Mouse (Mus musculus): ENCODE results near the gene Zcchc4. TPM values are rescaled to one million over a fixed set of nuclear protein-coding genes. Genes with fewer than 3 reads are reported as not detected.

Gene Zcchc4
- 14.7 and 15.6 TPM in 2 replicates for polyA plus RNA-seq (2015; fragmentation: Nextera tagmentation; extraction: Ambion mirVana)

DNA sequence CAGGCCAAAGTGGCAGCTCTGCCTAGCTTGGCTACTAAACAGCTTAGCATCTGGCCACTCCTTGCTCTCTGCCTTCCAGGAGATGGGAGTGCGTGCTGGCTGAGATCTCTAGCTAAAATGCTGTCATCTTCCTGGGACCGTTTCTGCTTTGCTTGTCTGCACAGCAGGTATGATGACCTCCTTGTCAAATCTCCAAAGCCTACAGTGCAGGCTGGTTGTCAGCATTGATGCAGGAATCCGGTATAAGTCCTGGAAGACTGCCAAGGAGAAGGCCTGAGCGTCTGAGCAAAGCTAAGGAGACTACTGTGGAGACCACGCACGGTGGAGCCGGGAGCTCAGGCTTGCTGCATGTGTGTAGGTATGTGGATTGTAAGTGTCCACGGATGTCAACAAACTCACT is at the start of gene Zcchc4:
Zcchc4 (plus strand) TSS at position 173 of the 400 bp plus-strand sequence.
- no peak for ATAC-seq
- H3K4me3 ChIP-seq = no peak within 1 kb of the TSS
- H3K9ac ChIP-seq = no peak within 1 kb of the TSS
- no peaks in the 10 kb centered on the region for H3K27me3 ChIP-seq
- no peaks in the 10 kb centered on the region for H3K36me3 ChIP-seq (ENCODE audit: poor library complexity, severe bottlenecking)
- no peaks in the 10 kb centered on the region for H3K4me1 ChIP-seq
- H3K27ac ChIP-seq = no peak within 1 kb of the TSS
- WGBS = 75% methylated on average over 8 of the region's 8 CpGs
- no peaks in the 10 kb centered on the region for H3K9me3 ChIP-seq (replicated peaks)
- no peak within 1 kb of the TSS for H3K4me2 ChIP-seq

GRCm38 (mm10) chr5:52727747-52728146 is 47.5 kb upstream of the Zcchc4 start:
- ATAC-seq = no peak
- Histone ChIP-seq H3K4me3 (no peak overlapping the region), H3K4me1 (no peaks in the 10 kb centered on the region), H3K9me3 (replicated peaks) (no peaks in the 10 kb centered on the region), H3K4me2 (no peak overlapping the region), H3K27ac (no peak overlapping the region), H3K9ac (no peak overlapping the region), H3K36me3 (ENCODE audit: poor library complexity, severe bottlenecking) (no peaks in the 10 kb centered on the region), H3K27me3 (no peaks in the 10 kb centered on the region)
- WGBS = 80% methylated on average over 5 of the region's 5 CpGs

DNA sequence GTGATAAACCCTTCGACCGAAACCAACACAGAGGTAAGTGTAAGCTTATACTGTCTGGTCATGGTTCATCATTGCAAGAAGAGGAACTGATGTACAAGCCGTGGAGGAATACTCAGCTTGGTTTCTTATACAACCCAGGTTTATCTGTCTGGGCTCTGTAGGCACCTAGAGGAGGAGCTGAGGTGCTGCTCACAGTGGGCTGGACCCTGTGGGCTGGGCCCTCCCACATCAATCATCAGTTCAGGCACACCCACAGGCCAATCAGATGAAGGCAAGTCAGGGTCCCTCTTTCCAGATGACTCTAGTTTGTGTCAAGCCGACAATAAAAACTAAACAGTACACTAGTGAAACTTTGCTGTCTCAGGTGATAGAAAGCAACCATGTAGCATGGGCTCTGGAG is 42.4 kb upstream of the Zcchc4 start:
- no peak overlapping the region for H3K9ac ChIP-seq
- no peak for ATAC-seq
- no peaks in the 10 kb centered on the region for H3K9me3 ChIP-seq (replicated peaks)
- no peak overlapping the region for H3K4me3 ChIP-seq
- WGBS = 75% methylated on average over 4 of the region's 4 CpGs
- H3K4me2 ChIP-seq = no peak overlapping the region
- no peak overlapping the region for H3K27ac ChIP-seq
- no peaks in the 10 kb centered on the region for H3K36me3 ChIP-seq (ENCODE audit: poor library complexity, severe bottlenecking)
- no peaks in the 10 kb centered on the region for H3K4me1 ChIP-seq
- no peaks in the 10 kb centered on the region for H3K27me3 ChIP-seq

DNA sequence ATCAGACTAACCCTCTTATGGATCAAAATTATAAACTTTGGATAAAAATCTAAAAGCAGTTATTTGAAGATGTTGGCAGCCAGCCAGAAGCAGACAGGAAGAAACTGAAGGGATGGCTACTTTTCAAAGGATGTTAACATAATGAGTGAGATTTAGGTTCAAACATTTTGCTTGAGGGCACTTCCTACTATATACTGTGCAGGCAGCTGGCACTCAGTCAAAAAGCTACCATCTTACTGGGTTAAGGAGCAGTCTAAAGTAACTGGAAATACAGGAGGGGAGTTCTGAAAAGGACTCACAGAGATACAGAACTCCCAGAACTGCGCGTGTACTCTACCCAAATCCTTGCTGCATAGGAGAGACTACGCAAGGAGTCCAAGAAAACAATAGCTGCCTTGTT is 39.2 kb upstream of the Zcchc4 start:
- Histone ChIP-seq H3K4me2 (no peak overlapping the region), H3K36me3 (ENCODE audit: poor library complexity, severe bottlenecking) (no peaks in the 10 kb centered on the region), H3K4me3 (no peak overlapping the region), H3K9me3 (replicated peaks) (no peaks in the 10 kb centered on the region), H3K9ac (no peak overlapping the region), H3K4me1 (no peaks in the 10 kb centered on the region), H3K27ac (no peak overlapping the region), H3K27me3 (no peaks in the 10 kb centered on the region)
- 73% methylated on average over 3 of the region's 3 CpGs for WGBS
- no peak for ATAC-seq

DNA sequence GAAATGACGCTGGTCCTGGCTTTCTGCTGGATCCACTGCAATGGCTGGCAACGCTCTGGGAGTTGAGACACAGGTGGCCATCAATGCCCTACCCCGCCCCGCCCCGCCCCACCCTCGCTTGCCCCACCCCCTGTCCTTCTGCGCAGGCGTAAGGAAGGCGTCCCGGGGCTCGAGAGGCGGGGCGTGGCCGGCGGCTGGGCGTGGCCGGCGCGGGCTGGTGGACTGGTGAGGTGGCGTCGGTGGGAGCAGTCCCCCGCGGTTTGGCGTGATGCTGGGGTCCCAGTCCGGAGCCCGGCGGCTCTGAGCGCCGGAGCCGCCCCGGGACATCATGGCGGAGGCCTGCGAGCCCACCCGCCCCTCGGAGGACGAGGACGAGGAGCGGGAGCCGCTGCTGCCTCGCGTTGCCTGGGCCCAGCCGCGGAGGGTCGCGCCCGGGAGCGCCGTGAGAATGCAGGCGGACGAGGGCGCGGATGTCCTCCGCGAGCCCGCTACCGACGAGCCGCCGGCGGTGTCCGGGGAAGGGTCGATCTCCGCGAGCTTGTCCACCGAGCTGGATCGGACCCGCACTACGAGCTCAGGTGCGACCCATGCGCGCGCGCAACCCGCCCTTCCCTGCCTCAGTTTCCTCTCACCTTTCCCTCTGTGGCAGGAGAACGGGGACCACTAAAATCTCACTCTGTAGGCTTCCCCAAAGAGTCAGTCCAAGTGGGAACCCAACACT is 33.7 kb upstream of the Zcchc4 start, which contains the start of gene Pi4k2b:
Pi4k2b (plus strand) TSS at position 184 of the 721 bp plus-strand sequence.
- Histone ChIP-seq H3K27me3 (no peaks in the 10 kb centered on the region), H3K4me2 (peak within 1 kb of the TSS; percentile 88), H3K36me3 (ENCODE audit: poor library complexity, severe bottlenecking) (no peaks in the 10 kb centered on the region), H3K4me3 (peak within 1 kb of the TSS; percentile 72), H3K27ac (peak within 1 kb of the TSS; percentile 68), H3K9me3 (replicated peaks) (no peaks in the 10 kb centered on the region), H3K9ac (peak within 1 kb of the TSS; percentile 76), H3K4me1 (0 out of 2 replicates have a peak, but pooled peaks cover 9% of the 10 kb centered on the region)
- under 1% methylated on average over 64 of the region's 75 CpGs for WGBS
- peak; percentile 92 for ATAC-seq

DNA sequence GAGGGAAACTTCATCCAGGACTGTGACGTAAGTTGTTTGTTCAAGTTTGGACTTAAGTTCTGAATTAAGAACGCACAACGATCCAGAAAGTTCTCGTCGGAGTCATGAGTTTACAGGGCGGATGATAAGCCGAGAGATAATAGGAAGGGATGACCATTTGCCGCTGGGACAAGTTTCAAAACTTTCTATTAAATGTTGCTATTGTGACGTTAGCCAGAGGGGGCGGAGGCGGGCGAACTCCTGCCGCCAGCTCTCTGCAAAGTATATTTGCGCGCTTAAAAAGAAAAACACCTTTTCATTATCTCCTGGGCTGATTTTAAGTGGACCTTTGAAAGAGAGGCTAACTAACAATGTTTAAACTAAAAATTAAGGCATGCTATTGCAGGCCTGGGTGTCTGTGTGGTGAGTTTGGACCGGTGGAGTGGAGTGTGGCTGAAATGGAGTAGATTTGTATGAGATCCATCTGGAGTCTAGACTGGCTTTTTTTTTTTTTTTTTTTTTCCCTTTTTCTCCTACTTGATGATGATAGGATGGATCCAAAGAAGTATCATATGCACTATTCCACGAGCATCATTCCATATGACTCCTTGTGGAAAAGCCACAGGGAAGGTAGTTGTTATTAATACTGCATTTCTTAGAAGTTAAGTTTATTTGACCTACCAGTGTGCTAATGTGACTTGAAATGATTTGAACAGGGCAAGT is 32.9 kb upstream of the Zcchc4 start:
- no peak for ATAC-seq
- peak overlapping the region; percentile 68; the same call in 1 of the 2 replicates for H3K27ac ChIP-seq
- H3K9ac ChIP-seq = peak overlapping the region; percentile 76
- peak overlapping the region; percentile 72 for H3K4me3 ChIP-seq
- H3K36me3 ChIP-seq (ENCODE audit: poor library complexity, severe bottlenecking) = no peaks in the 10 kb centered on the region
- peak overlapping the region; percentile 88 for H3K4me2 ChIP-seq
- H3K27me3 ChIP-seq = no peaks in the 10 kb centered on the region
- 4% methylated on average over 17 of the region's 17 CpGs for WGBS
- H3K9me3 ChIP-seq (replicated peaks) = no peaks in the 10 kb centered on the region
- H3K4me1 ChIP-seq = 0 out of 2 replicates have a peak, but pooled peaks cover 9% of the 10 kb centered on the region

- 65% methylated on average over 4 of the region's 4 CpGs for WGBS
- Histone ChIP-seq H3K36me3 (ENCODE audit: poor library complexity, severe bottlenecking) (no peaks in the 10 kb centered on the region), H3K27ac (no peak overlapping the region), H3K4me2 (peak overlapping the region; percentile 88; the same call in 1 of the 2 replicates), H3K9me3 (replicated peaks) (no peaks in the 10 kb centered on the region), H3K4me3 (no peak overlapping the region), H3K9ac (no peak overlapping the region), H3K27me3 (no peaks in the 10 kb centered on the region), H3K4me1 (0 out of 2 replicates have a peak, but pooled peaks cover 9% of the 10 kb centered on the region)
- ATAC-seq = no peak
Measured at GRCm38 (mm10) chr5:52743231-52743630, 32.0 kb upstream of the Zcchc4 start.

GRCm38 (mm10) chr5:52746920-52747319 is 28.3 kb upstream of the Zcchc4 start:
- H3K4me3 ChIP-seq = no peak overlapping the region

DNA sequence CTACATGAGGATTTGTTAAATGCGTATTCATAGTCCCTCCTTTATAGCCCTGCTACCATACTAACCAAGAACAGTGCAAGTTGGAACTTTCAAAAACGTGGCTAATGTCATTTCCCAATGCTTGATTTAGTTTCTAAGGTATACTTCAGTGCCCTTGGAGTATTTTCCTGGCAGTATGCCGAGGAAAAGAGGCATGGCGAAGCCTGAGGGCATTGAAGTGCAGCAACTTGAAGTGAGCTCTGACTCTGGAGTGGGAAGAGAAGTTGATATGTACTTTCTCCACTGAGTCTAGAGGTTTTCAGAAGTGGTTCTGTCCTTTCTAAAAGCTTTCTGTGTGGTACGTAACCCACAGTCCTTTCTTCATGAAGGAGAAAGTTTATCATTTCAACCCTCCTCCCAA is 26.5 kb upstream of the Zcchc4 start:
- Histone ChIP-seq H3K9me3 (replicated peaks) (no peaks in the 10 kb centered on the region), H3K4me3 (no peak overlapping the region), H3K4me2 (no peak overlapping the region), H3K4me1 (no peaks in the 10 kb centered on the region), H3K27ac (no peak overlapping the region), H3K36me3 (ENCODE audit: poor library complexity, severe bottlenecking) (no peaks in the 10 kb centered on the region), H3K9ac (no peak overlapping the region), H3K27me3 (no peaks in the 10 kb centered on the region)
- ATAC-seq = no peak
- 79% methylated on average over 5 of the region's 5 CpGs for WGBS

More at GRCm38 (mm10) chr5:52746920-52747319, 28.3 kb upstream of the Zcchc4 start:
- Histone ChIP-seq H3K27ac (no peak overlapping the region), H3K9me3 (replicated peaks) (no peaks in the 10 kb centered on the region), H3K27me3 (no peaks in the 10 kb centered on the region), H3K9ac (no peak overlapping the region), H3K4me2 (no peak overlapping the region), H3K36me3 (ENCODE audit: poor library complexity, severe bottlenecking) (no peaks in the 10 kb centered on the region), H3K4me1 (0 out of 2 replicates have a peak, but pooled peaks cover 7% of the 10 kb centered on the region)
- no peak for ATAC-seq

DNA sequence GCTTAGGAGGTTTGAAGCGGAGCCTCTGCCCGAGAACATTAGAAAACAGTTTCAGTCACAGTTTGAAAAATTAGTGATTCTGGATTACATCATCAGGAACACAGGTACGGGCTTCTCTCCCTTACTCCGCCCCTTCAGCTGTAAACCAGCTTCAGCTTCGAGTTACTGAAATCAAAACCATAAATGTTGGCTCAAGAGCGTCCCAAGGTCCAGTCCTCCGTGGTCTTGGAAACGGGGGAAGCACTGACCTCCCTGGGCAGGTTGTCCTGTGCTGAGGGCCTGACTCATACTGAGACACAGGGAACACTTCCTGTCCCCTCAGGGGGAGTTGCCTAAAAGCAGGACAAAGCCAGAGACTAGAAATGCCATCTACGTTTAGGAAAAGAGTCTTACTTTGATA is 22.1 kb upstream of the Zcchc4 start:
- no peaks in the 10 kb centered on the region for H3K27me3 ChIP-seq
- 88% methylated on average over 9 of the region's 9 CpGs for WGBS
- H3K4me3 ChIP-seq = no peak overlapping the region
- no peak overlapping the region for H3K4me2 ChIP-seq
- H3K9me3 ChIP-seq (replicated peaks) = no peaks in the 10 kb centered on the region
- H3K27ac ChIP-seq = no peak overlapping the region
- no peak overlapping the region for H3K9ac ChIP-seq
- no peaks in the 10 kb centered on the region for H3K4me1 ChIP-seq
- no peaks in the 10 kb centered on the region for H3K36me3 ChIP-seq (ENCODE audit: poor library complexity, severe bottlenecking)
- ATAC-seq = no peak

DNA sequence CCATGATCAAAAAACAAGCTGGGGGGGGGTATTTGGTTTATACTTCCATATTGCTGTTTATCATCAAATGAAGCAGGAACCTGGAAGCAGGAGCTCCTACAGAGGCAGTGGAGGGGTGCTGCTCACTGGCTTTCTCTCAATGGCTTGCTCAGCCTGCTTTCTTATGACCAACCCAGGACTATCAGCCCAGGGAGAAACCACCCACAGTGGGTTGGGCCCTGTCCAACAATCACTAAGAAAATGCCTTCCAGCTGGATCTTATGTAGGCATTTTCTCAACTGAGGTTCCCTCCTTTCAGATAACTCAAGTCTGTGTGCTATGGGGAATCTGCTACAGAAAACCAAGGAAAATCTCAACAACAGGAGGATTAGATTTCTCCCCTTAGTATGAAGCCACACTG is 21.0 kb upstream of the Zcchc4 start:
- no peaks in the 10 kb centered on the region for H3K9me3 ChIP-seq (replicated peaks)
- ATAC-seq = no peak
- H3K9ac ChIP-seq = no peak overlapping the region
- H3K27me3 ChIP-seq = no peaks in the 10 kb centered on the region
- no peaks in the 10 kb centered on the region for H3K36me3 ChIP-seq (ENCODE audit: poor library complexity, severe bottlenecking)
- no peak overlapping the region for H3K4me3 ChIP-seq
- no peak overlapping the region for H3K4me2 ChIP-seq
- no peak overlapping the region for H3K27ac ChIP-seq
- no peaks in the 10 kb centered on the region for H3K4me1 ChIP-seq

DNA sequence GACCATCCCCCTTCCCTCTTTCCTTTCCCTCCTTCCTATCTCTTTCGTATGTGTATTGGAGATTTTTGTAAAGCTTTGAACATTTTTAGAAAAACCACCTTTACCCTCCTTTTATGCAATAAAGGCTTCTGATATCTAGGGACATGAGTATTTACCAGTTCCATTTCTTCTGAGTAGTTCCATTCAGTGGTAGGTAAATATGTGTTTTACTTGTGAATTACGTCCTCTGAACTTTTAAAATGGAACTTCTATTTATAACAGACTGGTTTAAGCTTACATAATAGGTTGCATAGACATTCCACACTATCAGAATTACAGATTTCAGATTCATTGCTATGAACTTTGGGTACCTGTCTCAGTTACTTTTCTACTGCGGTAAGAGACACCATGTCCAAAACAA is 19.9 kb upstream of the Zcchc4 start:
- Histone ChIP-seq H3K27me3 (no peaks in the 10 kb centered on the region), H3K27ac (no peak overlapping the region), H3K9me3 (replicated peaks) (no peaks in the 10 kb centered on the region), H3K4me1 (no peaks in the 10 kb centered on the region), H3K4me2 (no peak overlapping the region), H3K36me3 (ENCODE audit: poor library complexity, severe bottlenecking) (no peaks in the 10 kb centered on the region), H3K9ac (no peak overlapping the region), H3K4me3 (no peak overlapping the region)
- WGBS = 95% methylated on average over 3 of the region's 3 CpGs
- no peak for ATAC-seq
